Comparison of ENCODE assay signal across 23 mouse cellular contexts in genomic region chr2:124742964-124743363, GRCm38 (mm10).
DNase-seq lines count a peak whose midpoint lies in the region; ATAC-seq lines count a peak whose summit lies in the region.
"Had no signal": no experiment of that assay in that cellular context is flagged by ENCODE, and none has a peak within 500 bp of the region (broad histone marks: within the 10 kb centered on the region; RNA-seq: fewer than 3 reads in every experiment).

No protein-coding gene starts in this region.

- H3K27ac ChIP-seq in heart, embryonic 13.5 days (replicated peaks), result peak overlapping the region; percentile 51; the same call in 1 of the 2 replicates
- H3K27ac ChIP-seq in heart, embryonic 16.5 days (ENCODE audit: low read length), result peak overlapping the region; percentile 83
- no peak overlapping the region for H3K27ac ChIP-seq in heart, embryonic 10.5 days
- H3K27ac ChIP-seq: embryonic facial prominence, embryonic 12.5 days; embryonic facial prominence, embryonic 15.5 days; gastrocnemius, adult 2 months; hindbrain, embryonic 14.5 days; hindbrain, postnatal 0 days had no signal

- intact Hi-C loops in heart, postnatal 36 days (cut with DNase I), result loop anchor here (5.0 kb wide), 2 partner anchors 114 to 136 kb away; no protein-coding TSS in a partner anchor

- H3K9ac ChIP-seq in heart, embryonic 13.5 days, result no peak overlapping the region
- H3K9ac ChIP-seq in heart, embryonic 16.5 days (ENCODE audit: low read length), result no peak overlapping the region
- H3K9ac ChIP-seq: embryonic facial prominence, embryonic 12.5 days; embryonic facial prominence, embryonic 15.5 days; forebrain, postnatal 0 days; hindbrain, embryonic 14.5 days had no signal

- 56% methylated on average over 2 of the region's 2 CpGs for WGBS in heart, embryonic 13.5 days
- 51% methylated on average over 2 of the region's 2 CpGs for WGBS in heart, embryonic 16.5 days
- 60% methylated on average over 2 of the region's 2 CpGs for WGBS in heart, embryonic 10.5 days

- DNase-seq in heart, adult 11 months, result peak; percentile 85
- no peak for DNase-seq in heart, postnatal 36 days
- no peak for DNase-seq in heart, postnatal 4 days
- DNase-seq in heart, embryonic 10.5 days (ENCODE audit: low spot score), result no peak
- DNase-seq in left cerebral cortex, adult 11 months (ENCODE audit: low spot score), result no peak
- DNase-seq: adrenal gland, adult 8-10 months; adrenal gland, postnatal 25 days; cerebellum, adult 2 months; cerebellum, adult 9-11 months; cerebellum, postnatal 25 days; forebrain, postnatal 0 days; gastrocnemius, adult 2 months; gastrocnemius, postnatal 14 days; kidney, adult 18-20 months; kidney, adult 9 months had no signal

- H3K4me3 ChIP-seq in heart, embryonic 13.5 days, result no peak overlapping the region
- H3K4me3 ChIP-seq in heart, embryonic 16.5 days (ENCODE audit: low read length), result no peak overlapping the region
- H3K4me3 ChIP-seq in heart, embryonic 10.5 days, result no peak overlapping the region
- H3K4me3 ChIP-seq: embryonic facial prominence, embryonic 12.5 days; embryonic facial prominence, embryonic 15.5 days; gastrocnemius, adult 2 months had no signal

- no peak overlapping the region for H3K4me2 ChIP-seq in heart, embryonic 13.5 days
- H3K4me2 ChIP-seq in heart, embryonic 16.5 days (ENCODE audit: low read depth, low read length), result no peak overlapping the region
- H3K4me2 ChIP-seq: embryonic facial prominence, embryonic 12.5 days; embryonic facial prominence, embryonic 15.5 days; hindbrain, embryonic 14.5 days had no signal

- no peak for ATAC-seq in heart, embryonic 13.5 days (ENCODE audit: extremely low read depth, insufficient number of reproducible peaks, low FRiP score, low TSS enrichment)
- peak; percentile 66; the same call in 1 of the 2 replicates for ATAC-seq in heart, embryonic 16.5 days (replicated peaks; ENCODE audit: extremely low read depth, insufficient read depth, low FRiP score)
- ATAC-seq: forebrain, embryonic 14.5 days; forebrain, postnatal 0 days; hindbrain, postnatal 0 days; intestine, embryonic 16.5 days had no signal

- no peaks in the 10 kb centered on the region for H3K27me3 ChIP-seq in heart, embryonic 13.5 days (replicated peaks)
- no peaks in the 10 kb centered on the region for H3K27me3 ChIP-seq in heart, embryonic 16.5 days (ENCODE audit: control insufficient read depth, insufficient read depth, low read length)
- no peaks in the 10 kb centered on the region for H3K27me3 ChIP-seq in heart, embryonic 10.5 days (ENCODE audit: insufficient read depth, poor library complexity, severe bottlenecking)
- H3K27me3 ChIP-seq: embryonic facial prominence, embryonic 12.5 days; embryonic facial prominence, embryonic 15.5 days had no signal

- H3K4me1 ChIP-seq in heart, embryonic 13.5 days, result peaks cover 32% of the 10 kb centered on the region
- peaks cover 17% of the 10 kb centered on the region; the same call in 1 of the 2 replicates for H3K4me1 ChIP-seq in heart, embryonic 16.5 days (ENCODE audit: control insufficient read depth, insufficient read depth, low read length)
- H3K4me1 ChIP-seq in heart, embryonic 10.5 days, result no peaks in the 10 kb centered on the region; the same call in 1 of the 2 replicates

- H3K9me3 ChIP-seq in heart, embryonic 13.5 days, result no peaks in the 10 kb centered on the region
- H3K9me3 ChIP-seq in heart, embryonic 16.5 days (replicated peaks; ENCODE audit: control insufficient read depth, low read length), result no peaks in the 10 kb centered on the region
- no peaks in the 10 kb centered on the region for H3K9me3 ChIP-seq in heart, embryonic 10.5 days
- H3K9me3 ChIP-seq: embryonic facial prominence, embryonic 12.5 days; embryonic facial prominence, embryonic 15.5 days had no signal

- H3K36me3 ChIP-seq in heart, embryonic 13.5 days, result no peaks in the 10 kb centered on the region
- no peaks in the 10 kb centered on the region for H3K36me3 ChIP-seq in heart, embryonic 16.5 days (ENCODE audit: control insufficient read depth, insufficient read depth)
- H3K36me3 ChIP-seq in heart, embryonic 10.5 days, result no peaks in the 10 kb centered on the region
- H3K36me3 ChIP-seq: embryonic facial prominence, embryonic 12.5 days; embryonic facial prominence, embryonic 15.5 days had no signal
